Mouse (Mus musculus) thymus, adult 2 months (tissue): ENCODE measurements around the gene Atad1.

ENCODE experiments used
- CTCF ChIP-seq: fragments of 200-500 bp; IDR thresholded peaks from 2 replicates; pipeline ENCODE4 v1.5.1; 2012; ENCODE audit warnings: mild to moderate bottlenecking, control low read depth, low read length, moderate library complexity, borderline replicate concordance; ENCODE audit not compliant: control insufficient read depth, poor library complexity, insufficient read depth; ENCODE audit errors: extremely low read depth
- POLR2A ChIP-seq: fragments of 200-500 bp; IDR thresholded peaks from 2 replicates; pipeline ENCODE4 v1.6.1; 2012; ENCODE audit warnings: mild to moderate bottlenecking, low read length, control low read depth, moderate library complexity; ENCODE audit not compliant: control insufficient read depth, poor library complexity, insufficient read depth; ENCODE audit errors: extremely low read depth

- no peak for TF ChIP-seq CTCF
- TF ChIP-seq POLR2A: peak; percentile 65
Observed at GRCm38 (mm10) chr19:32756900-32757725, 17.5 kb upstream of the Atad1 start, which contains the start of gene Pten.
